Mouse (Mus musculus): ENCODE measurements at regions not wholly inside any gene's neighbourhood (a gene's known extent, or its start where the extent isn't known, plus 50 kb on each side); places are given as distances from the start of the nearest gene placed in this dataset.

GRCm38 (mm10) chr8:9117809-9118737 is 427.8 kb upstream of the Arglu1 start:
- H3K27ac ChIP-seq (ENCODE audit: low read length): peak overlapping the region; percentile 53
- H3K9me3 ChIP-seq (replicated peaks; ENCODE audit: control insufficient read depth, low read length, poor library complexity, severe bottlenecking): no peaks in the 10 kb centered on the region
- ATAC-seq: peak; percentile 79
- peaks cover 8% of the 10 kb centered on the region for H3K4me1 ChIP-seq (ENCODE audit: control insufficient read depth, insufficient read depth, low read length)
- H3K4me2 ChIP-seq (ENCODE audit: low read length): peak overlapping the region; percentile 46
- WGBS: 58% methylated on average over 27 of the region's 27 CpGs
- H3K27me3 ChIP-seq (ENCODE audit: control insufficient read depth, insufficient read depth, low read depth, low read length): no peaks in the 10 kb centered on the region
- H3K4me3 ChIP-seq (ENCODE audit: low read depth, low read length): no peak overlapping the region
- no peak overlapping the region for H3K9ac ChIP-seq (ENCODE audit: low read depth, low read length)
- H3K36me3 ChIP-seq (ENCODE audit: control insufficient read depth, insufficient read depth, low read length): no peaks in the 10 kb centered on the region

- H3K36me3 ChIP-seq (ENCODE audit: control insufficient read depth, insufficient read depth, low read length): no peaks in the 10 kb centered on the region
- 68% methylated on average over 5 of the region's 5 CpGs for WGBS
- no peaks in the 10 kb centered on the region for H3K27me3 ChIP-seq (ENCODE audit: control insufficient read depth, insufficient read depth, low read depth, low read length)
- H3K9ac ChIP-seq (ENCODE audit: low read depth, low read length): no peak overlapping the region
- no peak overlapping the region for H3K4me2 ChIP-seq (ENCODE audit: low read length)
- no peak overlapping the region for H3K27ac ChIP-seq (ENCODE audit: low read length)
- H3K4me3 ChIP-seq (ENCODE audit: low read depth, low read length): no peak overlapping the region
- H3K9me3 ChIP-seq (replicated peaks; ENCODE audit: control insufficient read depth, low read length, poor library complexity, severe bottlenecking): no peaks in the 10 kb centered on the region
- no peaks in the 10 kb centered on the region for H3K4me1 ChIP-seq (ENCODE audit: control insufficient read depth, insufficient read depth, low read length)
- no peak for ATAC-seq
Measured at GRCm38 (mm10) chr8:9095980-9096379, 405.7 kb upstream of the Arglu1 start.

GRCm38 (mm10) chr8:9094002-9094401 is 403.7 kb upstream of the Arglu1 start:
- no peak for ATAC-seq
- H3K36me3 ChIP-seq (ENCODE audit: control insufficient read depth, insufficient read depth, low read length): no peaks in the 10 kb centered on the region
- H3K27me3 ChIP-seq (ENCODE audit: control insufficient read depth, insufficient read depth, low read depth, low read length): no peaks in the 10 kb centered on the region
- no peak overlapping the region for H3K4me3 ChIP-seq (ENCODE audit: low read depth, low read length)
- H3K27ac ChIP-seq (ENCODE audit: low read length): no peak overlapping the region
- H3K9me3 ChIP-seq (replicated peaks; ENCODE audit: control insufficient read depth, low read length, poor library complexity, severe bottlenecking): no peaks in the 10 kb centered on the region
- H3K9ac ChIP-seq (ENCODE audit: low read depth, low read length): no peak overlapping the region
- H3K4me1 ChIP-seq (ENCODE audit: control insufficient read depth, insufficient read depth, low read length): no peaks in the 10 kb centered on the region
- WGBS: 62% methylated on average over 9 of the region's 9 CpGs
- no peak overlapping the region for H3K4me2 ChIP-seq (ENCODE audit: low read length)

- 85% methylated on average over 4 of the region's 4 CpGs for WGBS
- Histone ChIP-seq H3K9me3 (replicated peaks; ENCODE audit: control insufficient read depth, low read length, poor library complexity, severe bottlenecking) (no peaks in the 10 kb centered on the region), H3K4me3 (ENCODE audit: low read depth, low read length) (no peak overlapping the region), H3K9ac (ENCODE audit: low read depth, low read length) (no peak overlapping the region), H3K36me3 (ENCODE audit: control insufficient read depth, insufficient read depth, low read length) (no peaks in the 10 kb centered on the region), H3K27me3 (ENCODE audit: control insufficient read depth, insufficient read depth, low read depth, low read length) (no peaks in the 10 kb centered on the region), H3K27ac (ENCODE audit: low read length) (no peak overlapping the region), H3K4me2 (ENCODE audit: low read length) (no peak overlapping the region), H3K4me1 (ENCODE audit: control insufficient read depth, insufficient read depth, low read length) (no peaks in the 10 kb centered on the region)
- no peak for ATAC-seq
Measured at GRCm38 (mm10) chr8:9093356-9093755, 403.0 kb upstream of the Arglu1 start.

GRCm38 (mm10) chr8:9072724-9073123 is 382.4 kb upstream of the Arglu1 start:
- Histone ChIP-seq H3K9ac (ENCODE audit: low read depth, low read length) (no peak overlapping the region), H3K9me3 (replicated peaks; ENCODE audit: control insufficient read depth, low read length, poor library complexity, severe bottlenecking) (no peaks in the 10 kb centered on the region), H3K36me3 (ENCODE audit: control insufficient read depth, insufficient read depth, low read length) (no peaks in the 10 kb centered on the region), H3K27me3 (ENCODE audit: control insufficient read depth, insufficient read depth, low read depth, low read length) (no peaks in the 10 kb centered on the region), H3K4me1 (ENCODE audit: control insufficient read depth, insufficient read depth, low read length) (no peaks in the 10 kb centered on the region), H3K4me2 (ENCODE audit: low read length) (no peak overlapping the region), H3K27ac (ENCODE audit: low read length) (no peak overlapping the region), H3K4me3 (ENCODE audit: low read depth, low read length) (no peak overlapping the region)
- ATAC-seq: no peak
- WGBS: 92% methylated on average over 4 of the region's 4 CpGs

GRCm38 (mm10) chr8:9072286-9072685 is 382.0 kb upstream of the Arglu1 start:
- H3K27me3 ChIP-seq (ENCODE audit: control insufficient read depth, insufficient read depth, low read depth, low read length): no peaks in the 10 kb centered on the region
- ATAC-seq: no peak
- 84% methylated on average over 11 of the region's 11 CpGs for WGBS

GRCm38 (mm10) chr8:9070953-9071352 is 380.6 kb upstream of the Arglu1 start:
- Histone ChIP-seq H3K4me1 (ENCODE audit: control insufficient read depth, insufficient read depth, low read length) (no peaks in the 10 kb centered on the region), H3K9ac (ENCODE audit: low read depth, low read length) (no peak overlapping the region), H3K9me3 (replicated peaks; ENCODE audit: control insufficient read depth, low read length, poor library complexity, severe bottlenecking) (no peaks in the 10 kb centered on the region), H3K27ac (ENCODE audit: low read length) (no peak overlapping the region), H3K36me3 (ENCODE audit: control insufficient read depth, insufficient read depth, low read length) (no peaks in the 10 kb centered on the region), H3K27me3 (ENCODE audit: control insufficient read depth, insufficient read depth, low read depth, low read length) (no peaks in the 10 kb centered on the region), H3K4me2 (ENCODE audit: low read length) (no peak overlapping the region), H3K4me3 (ENCODE audit: low read depth, low read length) (no peak overlapping the region)
- no peak for ATAC-seq
- 70% methylated on average over 6 of the region's 6 CpGs for WGBS

More at GRCm38 (mm10) chr8:9072286-9072685, 382.0 kb upstream of the Arglu1 start:
- Histone ChIP-seq H3K9ac (ENCODE audit: low read depth, low read length) (no peak overlapping the region), H3K36me3 (ENCODE audit: control insufficient read depth, insufficient read depth, low read length) (no peaks in the 10 kb centered on the region), H3K9me3 (replicated peaks; ENCODE audit: control insufficient read depth, low read length, poor library complexity, severe bottlenecking) (no peaks in the 10 kb centered on the region), H3K4me2 (ENCODE audit: low read length) (no peak overlapping the region), H3K27ac (ENCODE audit: low read length) (no peak overlapping the region), H3K4me3 (ENCODE audit: low read depth, low read length) (no peak overlapping the region), H3K4me1 (ENCODE audit: control insufficient read depth, insufficient read depth, low read length) (no peaks in the 10 kb centered on the region)

GRCm38 (mm10) chr8:9069845-9070244 is 379.5 kb upstream of the Arglu1 start:
- H3K27ac ChIP-seq (ENCODE audit: low read length): no peak overlapping the region
- no peak overlapping the region for H3K4me3 ChIP-seq (ENCODE audit: low read depth, low read length)
- no peak overlapping the region for H3K9ac ChIP-seq (ENCODE audit: low read depth, low read length)
- ATAC-seq: no peak
- H3K4me2 ChIP-seq (ENCODE audit: low read length): no peak overlapping the region
- H3K4me1 ChIP-seq (ENCODE audit: control insufficient read depth, insufficient read depth, low read length): no peaks in the 10 kb centered on the region
- H3K27me3 ChIP-seq (ENCODE audit: control insufficient read depth, insufficient read depth, low read depth, low read length): no peaks in the 10 kb centered on the region
- WGBS: 69% methylated on average over 7 of the region's 7 CpGs
- H3K36me3 ChIP-seq (ENCODE audit: control insufficient read depth, insufficient read depth, low read length): no peaks in the 10 kb centered on the region
- no peaks in the 10 kb centered on the region for H3K9me3 ChIP-seq (replicated peaks; ENCODE audit: control insufficient read depth, low read length, poor library complexity, severe bottlenecking)

- no peaks in the 10 kb centered on the region for H3K4me1 ChIP-seq (ENCODE audit: control insufficient read depth, insufficient read depth, low read length)
- no peak overlapping the region for H3K4me3 ChIP-seq (ENCODE audit: low read depth, low read length)
- ATAC-seq: no peak
- 71% methylated on average over 1 of the region's 1 CpGs for WGBS
- H3K4me2 ChIP-seq (ENCODE audit: low read length): no peak overlapping the region
- no peaks in the 10 kb centered on the region for H3K27me3 ChIP-seq (ENCODE audit: control insufficient read depth, insufficient read depth, low read depth, low read length)
- no peak overlapping the region for H3K9ac ChIP-seq (ENCODE audit: low read depth, low read length)
- no peak overlapping the region for H3K27ac ChIP-seq (ENCODE audit: low read length)
- H3K9me3 ChIP-seq (replicated peaks; ENCODE audit: control insufficient read depth, low read length, poor library complexity, severe bottlenecking): no peaks in the 10 kb centered on the region
- no peaks in the 10 kb centered on the region for H3K36me3 ChIP-seq (ENCODE audit: control insufficient read depth, insufficient read depth, low read length)
Measured at GRCm38 (mm10) chr8:9067731-9068130, 377.4 kb upstream of the Arglu1 start.

Measured in midbrain, embryonic 16.5 days (tissue).